Mouse (Mus musculus) gonadal fat pad, adult 2 months (tissue): Measurements from ENCODE around the gene Rnaseh2a. TPM values are rescaled to one million over a fixed set of nuclear protein-coding genes. Genes with fewer than 3 reads are reported as not detected.

ENCODE experiments used
- DNase-seq: peaks from one replicate; pipeline ENCODE4 v3.0.0-alpha.2; 2012; ENCODE audit warnings: low read depth
- polyA plus RNA-seq: library from polyadenylated mRNA; depleted of rRNA; stranded (reverse); fragments of >200 nt; gene quantifications from 2 replicates; pipeline ENCODE4 v1.2.3, GENCODE M21; 2012; rRNA removed

Rnaseh2a gene
- polyA plus RNA-seq, result 44.0 and 58.8 TPM in 2 replicates

GRCm38 (mm10) chr8:84969241-84970134 lies at the start of gene Rnaseh2a, which contains the start of the genes Gm49661 and Prdx2:
TSS of gene Rnaseh2a (minus strand) at chr8:84969767.
TSS of gene Gm49661 (minus strand) at chr8:84969433.
TSS of gene Prdx2 (plus strand) at chr8:84969587.
- DNase-seq, result no peak

DNA sequence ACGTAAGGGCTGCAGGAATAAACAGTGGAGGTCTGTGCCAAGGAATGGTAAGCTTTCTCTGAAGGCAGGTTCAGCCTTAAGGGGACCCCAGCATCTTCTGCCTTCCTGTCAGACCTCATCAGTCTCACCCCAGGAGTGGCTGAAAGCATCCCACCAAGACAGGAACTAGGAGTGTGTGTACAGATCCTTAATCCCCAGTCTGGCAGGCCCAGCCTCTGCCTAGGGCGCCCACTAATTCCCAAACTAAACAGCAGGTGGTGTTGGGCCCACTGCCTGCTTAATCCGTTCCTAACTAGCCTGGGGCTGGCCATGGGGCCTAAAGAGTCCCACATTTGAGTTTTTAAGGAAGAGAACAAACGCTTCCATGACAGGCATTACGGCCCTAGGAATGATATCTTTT lies 47.6 kb upstream of the Rnaseh2a start:
- no peak for DNase-seq

DNA sequence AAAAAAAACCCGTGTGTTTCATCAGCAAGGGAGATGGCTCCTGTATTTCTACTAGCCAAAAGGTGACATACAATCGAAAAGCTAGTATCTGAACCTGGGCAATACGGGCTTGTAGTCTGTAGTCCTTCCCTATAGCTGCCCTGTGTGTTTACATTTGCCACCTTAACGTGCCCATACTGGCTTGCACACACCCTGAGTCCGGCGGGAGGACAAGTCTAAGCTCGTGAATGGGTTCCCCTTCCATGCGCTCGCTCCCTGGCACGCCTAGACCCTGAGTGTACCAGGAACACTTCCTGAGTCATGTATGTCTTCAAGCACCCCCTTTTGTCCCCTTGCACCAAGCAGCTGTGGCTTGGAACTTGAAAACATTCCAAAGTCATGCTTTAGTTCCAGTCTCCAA lies 47.2 kb upstream of the Rnaseh2a start:
- no peak for DNase-seq

GRCm38 (mm10) chr8:85014431-85014830 lies 44.9 kb upstream of the Rnaseh2a start, which contains the start of gene Best2:
TSS of gene Best2 (minus strand) at chr8:85014531.
- DNase-seq, result no peak

DNA sequence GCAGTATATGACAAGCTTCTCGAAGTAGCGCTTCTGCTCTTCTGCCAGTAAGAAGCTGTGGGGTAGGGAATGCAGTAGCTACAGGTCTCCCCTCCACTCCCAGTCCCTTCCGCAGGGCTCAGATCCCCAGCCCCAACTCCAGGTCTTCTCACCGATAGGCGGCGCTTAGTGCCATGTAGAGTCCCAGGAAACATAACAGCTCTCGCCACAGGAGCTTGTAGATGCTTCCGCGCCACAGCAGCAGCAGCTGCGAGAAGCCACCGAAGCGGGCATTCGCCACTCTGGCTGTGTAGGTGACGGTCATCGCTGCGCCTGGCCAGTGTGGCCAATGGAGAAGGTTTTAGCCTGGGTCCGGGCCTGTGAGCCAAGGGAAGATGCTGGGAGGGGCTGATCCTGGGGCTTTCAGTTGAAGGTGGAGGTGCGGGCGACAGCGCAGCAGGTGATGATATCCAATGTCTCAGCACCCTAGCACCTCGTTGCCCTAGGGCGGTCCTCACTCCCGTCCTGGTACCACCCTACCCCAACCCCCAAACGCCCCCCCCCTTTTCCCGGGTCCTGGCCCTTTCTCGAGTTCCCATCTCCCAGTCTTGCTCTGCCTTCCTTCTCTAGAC lies 43.8 kb upstream of the Rnaseh2a start:
- no peak for DNase-seq

DNA sequence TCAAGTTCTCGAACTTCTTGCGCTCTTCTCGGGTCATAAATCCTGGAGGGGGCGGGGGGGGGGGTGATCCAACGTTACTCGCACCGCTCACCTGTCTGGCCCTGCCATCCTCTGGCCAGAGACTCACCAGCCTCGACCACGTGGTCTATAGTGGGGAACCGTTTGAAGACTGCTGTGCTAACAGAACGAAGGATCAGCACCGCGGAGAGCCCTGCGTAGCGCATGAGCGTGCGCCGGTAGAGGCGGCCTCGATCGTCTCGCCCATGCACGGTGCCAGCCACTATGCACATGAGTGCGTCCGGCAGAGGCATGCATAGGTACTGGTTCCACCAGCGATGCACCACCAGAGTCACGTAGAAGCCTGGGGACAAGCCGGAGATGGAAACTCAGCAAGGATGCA lies 41.7 kb upstream of the Rnaseh2a start:
- no peak for DNase-seq

- DNase-seq, result no peak
Observed at GRCm38 (mm10) chr8:85007686-85008085, 38.1 kb upstream of the Rnaseh2a start.

GRCm38 (mm10) chr8:84997649-84998295 lies 28.2 kb upstream of the Rnaseh2a start:
- no peak for DNase-seq

DNA sequence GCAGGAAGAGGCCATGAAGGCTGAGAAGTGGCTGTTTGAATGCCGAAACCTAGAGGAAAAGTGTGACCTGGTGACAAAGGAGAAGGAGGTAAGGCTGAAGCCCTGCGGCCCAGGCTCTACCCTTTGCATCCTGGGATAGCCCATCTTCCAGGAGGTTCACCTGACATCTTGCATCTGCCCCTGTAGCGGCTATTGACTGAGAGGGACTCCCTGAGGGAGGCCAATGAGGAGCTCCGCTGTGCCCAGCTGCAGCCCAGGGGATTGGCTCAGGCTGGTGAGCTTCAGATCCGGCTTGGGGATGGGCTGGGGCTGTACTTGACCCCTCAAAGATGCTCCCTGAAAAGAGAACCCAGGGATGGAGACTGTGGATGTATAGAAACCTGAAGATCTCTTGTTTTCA lies 27.4 kb upstream of the Rnaseh2a start:
- DNase-seq, result no peak

DNA sequence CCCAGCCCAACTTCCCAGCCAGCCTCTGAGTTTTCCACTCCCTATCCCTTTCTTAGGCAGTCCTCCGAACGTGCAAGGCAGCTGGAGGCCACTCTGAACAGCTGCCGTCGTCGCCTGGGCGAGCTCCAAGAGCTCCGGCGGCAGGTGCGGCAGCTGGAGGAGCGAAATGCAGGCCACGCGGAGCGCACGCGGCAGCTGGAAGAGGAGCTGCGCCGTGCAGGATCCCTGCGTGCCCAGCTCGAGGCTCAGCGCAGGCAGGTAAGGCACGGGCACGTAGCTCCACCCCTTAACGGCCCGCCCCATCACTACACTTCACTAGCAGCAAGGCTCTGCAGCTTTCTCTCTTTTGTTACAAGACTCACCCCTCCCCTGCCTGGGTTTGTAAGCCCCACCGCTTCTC lies 26.1 kb upstream of the Rnaseh2a start:
- no peak for DNase-seq

DNA sequence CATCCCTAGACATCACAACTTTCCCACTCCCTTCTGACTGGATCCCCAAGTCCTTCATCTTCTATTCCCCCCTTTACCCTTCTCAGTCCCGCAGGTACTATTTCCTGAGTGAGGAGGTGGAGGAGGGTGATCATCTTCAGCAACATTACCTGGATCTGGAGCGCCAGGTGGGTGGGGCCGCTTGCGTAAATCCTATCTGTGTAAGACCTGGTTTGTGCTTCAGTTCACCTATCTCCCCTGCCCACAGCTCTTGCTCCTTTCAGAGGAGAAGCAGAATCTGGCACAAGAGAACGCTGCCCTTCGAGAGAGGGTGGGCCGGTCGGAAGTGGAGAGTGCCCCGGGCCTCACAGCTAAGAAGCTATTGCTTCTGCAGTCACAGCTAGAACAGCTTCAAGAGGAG lies 24.8 kb upstream of the Rnaseh2a start:
- DNase-seq, result no peak

DNA sequence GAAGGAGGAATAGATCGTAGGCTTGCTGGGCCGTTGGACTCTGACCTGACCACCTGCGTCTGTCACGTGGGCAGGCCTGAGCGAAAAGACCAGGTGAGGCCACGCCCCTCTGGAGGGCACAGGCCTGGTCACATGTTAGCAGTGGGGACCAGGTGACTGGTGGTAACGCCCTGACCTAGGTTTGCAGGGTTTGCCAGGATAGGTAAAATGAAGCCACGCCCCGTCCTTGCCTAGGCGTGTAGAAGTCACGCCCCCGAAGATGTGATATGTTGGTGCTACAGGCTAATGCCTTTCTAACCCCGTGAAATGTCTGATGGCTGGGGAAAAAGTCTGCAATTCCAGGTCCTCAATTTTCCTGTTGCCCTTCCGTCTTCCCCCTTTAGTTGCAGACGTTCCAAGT lies 21.3 kb upstream of the Rnaseh2a start:
- DNase-seq, result no peak

- no peak for DNase-seq
Observed at GRCm38 (mm10) chr8:84990349-84990748, 20.8 kb upstream of the Rnaseh2a start, which contains the start of gene Hook2. TSS of gene Hook2 (plus strand) at chr8:84990603.

GRCm38 (mm10) chr8:84989810-84990209 lies 20.2 kb upstream of the Rnaseh2a start:
- no peak for DNase-seq

DNA sequence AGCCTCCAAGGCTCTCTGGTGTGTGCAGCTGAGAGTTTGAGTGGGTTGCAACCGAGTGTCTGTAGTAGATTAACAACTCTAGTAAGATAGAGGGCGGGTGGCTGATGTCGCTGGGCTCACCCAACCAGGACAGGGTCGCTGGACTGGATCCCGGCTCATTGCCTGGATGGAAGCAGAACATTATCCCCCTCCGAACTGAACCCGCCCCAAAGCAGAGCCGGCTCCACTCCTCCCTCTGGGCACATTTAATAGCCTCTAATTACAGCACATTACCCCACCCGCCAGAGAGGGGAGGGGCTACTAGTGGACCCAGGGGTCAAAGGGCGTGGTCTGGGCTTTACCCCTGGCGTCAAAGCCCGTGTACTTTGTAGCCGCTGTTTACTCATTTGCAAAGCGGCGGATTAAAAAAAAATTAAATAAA lies 19.8 kb upstream of the Rnaseh2a start:
- no peak for DNase-seq

DNA sequence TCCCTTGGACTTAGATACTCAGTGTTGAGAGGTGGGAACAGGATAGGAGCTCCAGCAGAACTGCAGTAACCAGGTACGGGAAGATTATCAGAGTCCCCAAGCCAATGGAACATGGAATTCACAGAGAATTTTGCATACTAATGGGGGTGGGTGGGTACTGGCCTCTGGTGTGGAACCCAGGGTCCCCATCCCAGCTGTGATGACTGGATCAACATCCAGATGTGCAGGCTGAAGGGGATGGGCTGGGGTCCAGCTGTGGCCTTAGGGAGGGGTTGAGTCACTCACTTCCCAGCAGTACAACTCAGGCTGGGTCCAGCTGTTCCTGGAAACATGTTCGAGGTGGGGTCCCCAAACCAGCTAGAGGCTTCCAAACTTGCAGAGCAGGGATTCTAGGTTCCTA lies 18.3 kb upstream of the Rnaseh2a start:
- no peak for DNase-seq

DNA sequence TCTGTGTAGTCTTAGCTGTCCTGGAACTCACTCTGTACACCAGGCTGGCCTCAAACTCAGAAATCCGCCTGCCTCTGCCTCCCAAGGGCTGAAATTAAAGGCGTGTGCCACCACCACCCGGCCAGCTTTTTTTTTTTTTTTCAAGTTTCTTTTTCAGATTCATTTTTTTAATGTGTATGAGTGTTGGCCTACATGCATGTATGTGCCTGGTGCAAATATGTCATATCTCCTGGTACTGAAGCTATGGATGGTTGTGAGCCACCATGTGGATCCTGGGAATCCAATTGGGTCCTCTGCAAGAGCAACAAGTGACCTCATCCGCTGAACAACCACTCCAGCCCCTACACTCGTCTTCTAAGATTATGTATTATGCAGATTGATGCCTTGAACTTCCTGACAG lies 17.8 kb upstream of the Rnaseh2a start:
- no peak for DNase-seq

DNA sequence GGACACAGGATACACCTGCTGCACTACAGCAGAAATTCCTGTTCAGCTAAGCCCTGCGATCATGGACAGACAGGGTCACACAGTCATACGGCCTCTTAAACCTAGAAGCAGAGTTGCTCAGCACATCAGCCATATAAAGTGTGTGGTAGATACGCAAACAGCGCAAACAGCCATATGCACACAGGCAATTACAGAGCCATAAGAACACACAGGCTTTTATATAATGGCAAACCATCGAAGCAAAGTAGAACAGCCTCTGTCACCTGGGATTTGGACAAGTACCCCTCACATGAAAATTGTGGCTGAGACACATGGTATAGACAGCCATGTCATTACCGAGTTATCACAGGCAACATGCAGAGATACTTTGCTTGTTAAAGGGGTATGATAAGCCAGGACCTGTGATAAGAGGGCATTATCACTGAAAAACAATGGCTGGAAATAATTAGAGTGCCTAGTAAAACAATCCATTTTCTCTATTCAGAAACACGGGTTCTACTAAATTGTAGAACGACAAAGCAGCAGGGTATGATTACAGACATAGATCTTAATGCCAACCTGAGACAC lies 16.9 kb upstream of the Rnaseh2a start:
- no peak for DNase-seq

- no peak for DNase-seq
Observed at GRCm38 (mm10) chr8:84985684-84986378, 16.3 kb upstream of the Rnaseh2a start.

- DNase-seq, result no peak
Observed at GRCm38 (mm10) chr8:84985049-84985683, 15.6 kb upstream of the Rnaseh2a start.
